Mouse (Mus musculus) testis, postnatal 14 days (tissue): ENCODE measurements around the gene Slc25a11.

Source experiments
- DNase-seq: peaks from one replicate; pipeline ENCODE4 v3.0.0; 2021; ENCODE audit warnings: low spot score

Gene Slc25a11

DNA sequence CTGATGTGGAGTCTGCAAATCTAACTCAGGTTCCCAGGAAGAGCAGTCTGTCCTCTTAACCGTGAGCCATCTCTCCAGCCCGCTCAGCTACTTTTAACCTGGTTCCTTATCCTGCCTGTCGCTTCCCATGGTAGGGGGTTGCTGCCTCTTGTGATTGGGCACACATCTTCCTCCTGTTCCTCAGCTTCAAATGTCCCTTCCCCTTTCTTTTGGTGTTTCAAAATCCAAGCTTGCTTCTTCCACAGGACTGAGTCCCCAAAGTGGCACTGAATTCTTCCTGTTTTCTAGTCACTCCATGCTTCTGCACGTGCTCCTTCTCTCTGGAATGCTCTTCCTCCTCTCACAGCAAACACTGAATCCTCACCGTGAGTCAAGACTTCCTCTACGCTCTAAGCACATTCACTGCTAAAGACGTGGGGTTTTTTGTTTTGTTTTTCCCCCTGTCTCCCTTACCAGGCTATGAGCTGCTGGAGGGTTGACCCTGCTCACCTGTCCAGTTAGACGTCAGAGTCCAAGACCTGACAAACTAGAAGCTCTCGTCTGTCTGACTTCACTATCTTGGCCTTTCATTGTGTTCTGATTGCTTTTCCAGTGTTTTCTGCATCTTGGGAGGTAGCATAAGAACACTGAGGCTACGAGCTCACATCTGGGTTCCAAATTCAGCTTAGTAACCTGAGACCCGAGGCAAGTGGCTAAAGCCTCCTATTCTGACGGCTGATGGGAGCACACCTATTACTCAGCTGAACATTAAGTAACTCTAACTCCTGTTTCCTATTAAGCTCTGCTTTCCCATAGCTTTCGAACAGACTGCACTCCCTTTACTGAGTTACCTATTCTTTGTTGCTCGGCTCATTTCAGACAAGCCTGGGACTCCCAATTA, 20.2 kb upstream of the Slc25a11 start:
- DNase-seq = no peak

GRCm38 (mm10) chr11:70666687-70667086, 19.4 kb upstream of the Slc25a11 start:
- DNase-seq = no peak

- DNase-seq = no peak
These were observed 17.5 kb upstream of the Slc25a11 start for GRCm38 (mm10) chr11:70664741-70665140.

- no peak for DNase-seq
These were observed 16.7 kb upstream of the Slc25a11 start for GRCm38 (mm10) chr11:70663957-70664356.

GRCm38 (mm10) chr11:70663101-70663500, 15.8 kb upstream of the Slc25a11 start:
- DNase-seq = no peak

GRCm38 (mm10) chr11:70660571-70660970, 13.3 kb upstream of the Slc25a11 start:
- no peak for DNase-seq

DNA sequence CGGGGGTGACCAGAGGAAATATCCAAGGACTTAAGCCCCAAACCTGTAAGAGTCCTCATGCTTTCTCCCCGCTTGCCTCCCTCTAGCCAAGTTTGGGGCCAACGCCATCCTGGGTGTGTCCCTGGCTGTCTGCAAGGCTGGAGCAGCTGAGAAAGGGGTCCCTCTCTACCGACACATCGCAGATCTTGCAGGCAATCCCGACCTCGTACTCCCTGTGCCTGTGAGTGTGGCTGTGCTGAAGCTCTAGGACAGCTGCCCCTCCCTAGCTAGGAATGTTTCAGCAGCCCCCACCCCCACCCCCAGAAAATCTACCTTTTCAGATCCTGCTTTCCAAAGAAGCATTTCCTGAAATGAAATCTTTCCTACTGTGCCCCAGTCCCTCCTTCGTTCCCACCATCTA, 11.7 kb upstream of the Slc25a11 start:
- no peak for DNase-seq

- no peak for DNase-seq
These were observed 11.2 kb upstream of the Slc25a11 start for GRCm38 (mm10) chr11:70658521-70658920.

DNA sequence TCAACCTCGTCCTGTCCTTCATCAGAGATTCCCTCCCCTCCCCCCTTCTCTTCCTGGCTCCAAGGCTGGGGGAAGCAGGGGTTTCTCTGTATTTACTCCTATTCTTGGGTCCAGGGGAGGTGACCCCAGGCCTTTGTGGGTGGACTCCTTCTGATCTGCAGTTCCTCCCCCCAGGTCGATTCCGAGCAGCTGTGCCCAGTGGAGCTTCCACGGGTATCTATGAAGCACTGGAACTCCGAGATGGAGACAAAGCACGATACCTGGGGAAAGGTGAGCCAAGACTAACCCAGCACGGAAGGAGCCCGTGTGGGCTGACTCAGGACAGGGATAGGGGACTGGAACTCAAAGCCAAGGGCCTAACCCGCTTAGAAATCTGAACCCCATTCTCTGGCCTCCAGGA, 10.7 kb upstream of the Slc25a11 start:
- no peak for DNase-seq

DNA sequence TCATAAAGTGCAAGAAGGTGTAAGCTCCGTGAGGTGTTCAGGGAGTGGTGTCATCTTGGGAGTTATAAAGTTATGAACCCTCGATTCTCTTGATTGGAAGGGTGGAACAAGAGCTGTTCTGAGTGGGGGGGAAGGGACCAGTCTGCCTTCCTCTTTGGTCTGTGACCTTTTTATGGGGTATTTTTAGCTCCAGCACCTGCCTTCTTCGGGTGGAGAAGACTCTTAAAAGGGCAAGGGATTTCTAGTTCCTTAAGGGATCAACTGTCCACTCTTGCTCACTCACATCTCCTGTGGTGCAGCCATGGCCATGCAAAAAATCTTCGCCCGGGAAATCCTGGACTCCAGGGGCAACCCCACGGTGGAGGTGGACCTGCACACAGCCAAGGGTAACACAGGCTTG, 10.3 kb upstream of the Slc25a11 start:
- DNase-seq = no peak

DNA sequence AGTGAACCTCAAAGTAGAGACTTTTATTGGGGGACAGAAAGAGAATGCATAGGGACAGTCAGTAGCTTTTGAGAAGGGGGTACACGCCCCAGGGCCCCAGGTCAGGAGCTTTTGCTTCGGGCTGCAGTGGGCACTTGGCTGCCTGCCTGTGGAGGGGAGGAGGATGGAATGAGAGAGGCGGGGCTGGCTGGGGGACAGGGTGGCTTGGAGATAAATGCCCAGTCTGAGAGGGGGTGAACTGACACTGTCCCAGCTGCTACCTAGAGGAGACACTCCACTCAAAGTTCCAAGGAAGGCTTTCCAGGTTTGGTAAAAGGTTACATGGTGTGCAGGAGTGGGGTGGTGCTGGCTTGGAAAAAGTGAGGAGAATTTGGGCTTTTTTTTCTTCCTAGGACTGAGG, 9.7 kb upstream of the Slc25a11 start, which contains the start of gene Eno3:
Gene Eno3, plus strand, starts transcription at position 239 of the 400 bp plus-strand sequence.
- DNase-seq = no peak

GRCm38 (mm10) chr11:70656456-70656927, 9.2 kb upstream of the Slc25a11 start:
- DNase-seq = no peak

DNA sequence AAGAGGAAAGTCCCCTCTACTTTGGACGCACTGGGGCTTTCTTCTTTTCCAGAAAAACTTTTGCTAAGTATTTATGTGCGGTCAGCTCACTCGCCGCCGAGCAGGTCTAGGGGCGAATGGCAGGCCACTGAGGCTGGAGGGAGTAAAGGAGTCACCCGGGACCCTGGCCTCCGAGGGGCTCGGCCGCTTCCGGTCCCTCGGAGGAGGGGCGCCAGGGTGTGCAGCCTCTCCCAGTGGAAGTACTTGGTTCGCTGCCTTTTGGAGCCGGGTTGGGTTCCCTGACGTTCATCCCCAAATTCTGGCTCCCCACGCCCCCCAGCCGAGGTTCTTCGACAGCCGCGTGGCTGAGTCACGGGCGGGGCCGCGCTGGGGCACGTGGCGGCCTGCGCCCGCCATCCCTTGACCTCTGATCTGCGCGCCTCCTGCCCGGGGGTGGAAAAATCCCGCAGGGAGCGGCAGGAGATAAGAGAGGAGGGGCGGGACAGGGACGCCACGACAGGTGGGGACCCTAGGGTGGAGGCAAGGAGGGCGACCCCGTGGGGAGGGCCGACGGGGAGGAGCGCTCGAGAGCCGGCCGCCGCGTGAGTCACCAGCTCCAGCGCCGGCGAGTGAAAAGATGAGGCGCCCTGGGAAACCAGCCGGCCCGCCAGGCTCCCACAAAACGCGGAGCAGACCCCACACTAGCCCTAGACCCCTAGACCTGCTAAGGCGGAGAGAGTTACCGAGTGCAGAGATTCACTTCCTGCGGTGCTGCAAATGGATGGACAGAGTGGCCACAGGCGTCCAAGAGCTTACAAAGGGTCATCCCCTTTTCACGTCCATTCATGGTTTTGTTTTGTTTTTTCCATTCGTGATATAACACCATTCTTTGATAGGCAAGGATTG, 8.5 kb upstream of the Slc25a11 start:
- peak; percentile 78 for DNase-seq

DNA sequence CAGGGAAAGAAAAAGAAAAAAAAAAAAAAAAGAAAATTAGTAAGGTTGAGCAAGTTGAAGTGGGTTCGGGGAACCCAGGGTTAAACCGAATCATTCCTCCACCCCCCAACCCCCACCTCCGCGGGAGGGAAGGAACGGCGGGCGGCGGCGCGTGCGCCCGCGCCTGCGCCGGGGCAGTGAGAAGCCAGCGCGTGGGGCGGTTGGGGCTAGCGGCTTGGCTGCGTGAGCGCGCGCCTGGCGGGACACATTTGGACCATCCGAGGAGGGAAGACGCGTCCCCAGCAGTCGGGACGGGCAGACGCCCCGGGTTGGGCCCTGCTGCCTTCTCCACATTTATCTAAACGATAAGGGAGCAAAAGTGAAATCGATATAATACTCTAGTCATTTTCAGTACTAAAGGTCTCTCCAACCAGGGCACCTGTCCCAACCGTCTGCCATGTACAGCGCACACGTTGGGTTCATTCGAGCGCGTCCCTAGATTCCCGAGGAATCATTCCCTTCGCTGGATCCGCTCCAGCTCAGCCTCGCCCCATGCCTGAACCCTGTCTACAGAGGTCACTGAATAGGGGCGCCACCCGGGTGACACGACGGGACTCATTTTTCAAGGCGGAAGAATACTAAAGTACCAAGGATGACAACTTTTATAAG, 7.8 kb upstream of the Slc25a11 start:
- DNase-seq = peak; percentile 84

GRCm38 (mm10) chr11:70654198-70654922, 7.1 kb upstream of the Slc25a11 start, which contains the start of gene Pfn1:
Gene Pfn1, minus strand, starts transcription at chr11:70654644.
- DNase-seq = peak; percentile 81

- peak; percentile 81 for DNase-seq
These were observed 6.3 kb upstream of the Slc25a11 start for GRCm38 (mm10) chr11:70653345-70654197.

- DNase-seq = no peak
These were observed 5.6 kb upstream of the Slc25a11 start for GRCm38 (mm10) chr11:70652884-70653344.

DNA sequence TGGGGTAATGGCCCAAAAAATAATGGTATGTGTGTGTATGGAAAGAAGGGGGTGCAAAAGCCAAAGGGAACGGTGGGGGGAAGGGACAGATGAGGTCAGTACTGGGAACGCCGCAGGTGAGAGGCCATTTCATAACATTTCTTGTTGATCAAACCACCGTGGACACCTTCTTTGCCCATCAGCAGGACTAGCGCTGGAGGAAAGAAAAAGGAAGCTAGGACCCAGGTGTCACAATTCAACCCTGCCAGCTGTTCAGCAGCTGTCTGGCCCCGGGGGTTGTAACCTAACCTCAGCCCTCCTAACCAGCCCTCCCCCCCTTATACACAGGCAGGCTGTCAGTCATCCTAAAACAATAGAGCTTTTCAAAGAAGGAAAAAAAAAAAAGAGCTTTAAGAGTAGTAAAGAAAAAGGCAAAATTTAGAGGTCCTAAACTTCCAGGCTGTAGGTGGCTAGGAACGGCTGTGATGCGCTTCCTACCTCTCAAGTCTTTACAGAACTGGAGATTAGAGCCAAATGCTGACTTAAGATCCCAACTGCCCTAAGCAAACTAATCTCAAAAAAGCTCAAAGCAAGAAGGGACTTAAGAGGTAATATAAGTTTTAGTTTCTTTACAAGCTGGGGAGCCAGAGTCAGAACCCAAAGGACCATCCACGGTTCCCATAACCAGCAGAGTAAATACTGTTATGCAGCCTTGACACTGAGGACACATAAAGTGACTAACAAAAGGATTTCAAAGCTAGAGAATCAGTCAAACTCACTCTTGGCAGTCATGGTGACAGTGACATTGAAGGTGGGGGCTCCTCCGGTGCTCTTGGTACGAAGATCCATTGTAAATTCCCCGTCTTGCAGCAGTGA, 5.0 kb upstream of the Slc25a11 start:
- DNase-seq = no peak

DNA sequence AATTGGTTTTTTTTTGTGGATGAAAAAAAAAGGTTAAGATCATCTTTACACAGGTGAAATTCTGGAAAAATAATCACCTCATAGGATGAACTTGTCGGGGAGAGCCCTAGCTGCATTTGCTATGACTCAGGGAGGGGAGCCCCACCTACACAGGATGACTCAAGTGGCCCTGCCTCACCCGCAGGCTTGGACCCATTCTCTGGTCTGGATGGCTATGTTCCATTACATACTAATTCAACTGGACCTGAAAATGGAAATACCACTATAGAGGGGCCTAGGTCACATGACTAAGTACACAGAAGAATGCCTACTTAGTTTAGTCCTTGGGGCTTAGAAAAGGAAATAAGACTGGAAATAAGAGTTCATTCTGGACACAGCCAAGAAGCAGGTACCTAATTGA, 4.1 kb upstream of the Slc25a11 start:
- DNase-seq = no peak
